15 mouse cellular contexts compared by ENCODE assay signal in the genomic region with DNA sequence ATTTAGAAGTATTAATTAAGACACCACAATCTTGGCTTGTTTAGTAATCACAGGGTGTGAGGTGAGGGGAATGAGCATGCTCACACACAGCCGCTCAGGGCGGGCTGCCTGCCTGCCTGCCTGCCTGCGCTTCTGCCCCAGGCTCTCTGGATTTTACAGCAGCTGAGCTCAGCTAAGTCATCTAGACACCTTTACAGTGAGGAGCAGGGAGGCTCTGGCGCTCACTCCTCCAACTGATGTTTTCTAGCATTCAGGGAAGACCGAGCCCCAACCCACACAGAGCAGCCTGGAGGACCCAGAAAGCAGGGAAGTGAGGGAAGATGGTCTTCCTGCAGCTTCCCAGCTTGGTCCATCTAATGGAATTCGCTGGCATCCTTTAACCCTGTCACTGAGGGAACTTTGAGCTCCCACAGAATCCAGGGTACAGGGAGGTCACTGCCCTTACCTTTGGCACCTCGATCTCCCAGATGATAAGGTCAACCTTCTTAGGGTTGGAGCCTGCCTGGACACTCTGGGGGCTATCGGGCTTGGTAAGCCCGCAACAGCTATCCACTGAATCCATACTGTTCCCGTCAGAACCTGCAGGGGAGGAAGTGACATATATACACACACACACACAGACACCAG. TPM values are rescaled to one million over a fixed set of nuclear protein-coding genes. Genes with fewer than 3 reads are reported as not detected.
A peak's percentile ranks its signal among the peaks of the same experiment; 100 is the strongest.
DNase-seq lines count a peak whose midpoint lies in the region; ATAC-seq and TF ChIP-seq lines count a peak whose summit lies in the region.
"Had no signal": no experiment of that assay in that cellular context is flagged by ENCODE, and none has a peak within 500 bp of the region (broad histone marks: within the 10 kb centered on the region; RNA-seq: fewer than 3 reads in every experiment).

No protein-coding gene starts in this region.

- peaks cover 67% of the 10 kb centered on the region for H3K36me3 ChIP-seq in heart, postnatal 0 days (replicated peaks; ENCODE audit: control insufficient read depth, insufficient read depth, low read length)
- H3K36me3 ChIP-seq in limb, embryonic 15.5 days: peaks cover 48% of the 10 kb centered on the region

- no peak for TF ChIP-seq CTCF in gastrocnemius, adult 2 months (IDR thresholded peaks at IDR 0.05)
- no peak for TF ChIP-seq CTCF in heart, postnatal 0 days (IDR thresholded peaks at IDR 0.05; ENCODE audit: low read depth)

- H3K27ac ChIP-seq in gastrocnemius, adult 2 months: peak overlapping the region; percentile 85
- H3K27ac ChIP-seq in heart, postnatal 0 days (ENCODE audit: low read depth): peak overlapping the region; percentile 91
- 0 out of 2 replicates have a peak overlapping the region, but pooled peaks have one; percentile 30 for H3K27ac ChIP-seq in limb, embryonic 15.5 days
- H3K27ac ChIP-seq: limb, embryonic 13.5 days; lung, embryonic 15.5 days had no signal

- H3K4me3 ChIP-seq in gastrocnemius, adult 2 months: peak overlapping the region; percentile 33
- peak overlapping the region; percentile 13; the same call in 1 of the 2 replicates for H3K4me3 ChIP-seq in heart, postnatal 0 days (ENCODE audit: low read depth, low read length)
- no peak overlapping the region for H3K4me3 ChIP-seq in limb, embryonic 15.5 days
- H3K4me3 ChIP-seq: limb, embryonic 13.5 days; lung, embryonic 15.5 days had no signal

- TF ChIP-seq EP300 in heart, postnatal 0 days (IDR thresholded peaks at IDR 0.05; ENCODE audit: low read depth): no peak

- peaks cover 15% of the 10 kb centered on the region for H3K4me1 ChIP-seq in heart, postnatal 0 days (ENCODE audit: control insufficient read depth, insufficient read depth)
- H3K4me1 ChIP-seq in limb, embryonic 15.5 days: peaks cover 16% of the 10 kb centered on the region

- 0 out of 2 replicates have a peak overlapping the region, but pooled peaks have one; percentile 8 for H3K9ac ChIP-seq in heart, postnatal 0 days (replicated peaks; ENCODE audit: low read depth, low read length)
- H3K9ac ChIP-seq in limb, embryonic 15.5 days: no peak overlapping the region
- H3K9ac ChIP-seq: limb, embryonic 13.5 days; lung, embryonic 15.5 days had no signal

- H3K4me2 ChIP-seq in heart, postnatal 0 days (ENCODE audit: low read depth, low read length): peak overlapping the region; percentile 53
- no peak overlapping the region for H3K4me2 ChIP-seq in limb, embryonic 15.5 days
- H3K4me2 ChIP-seq: lung, embryonic 15.5 days had no signal

- H3K9me3 ChIP-seq in heart, postnatal 0 days (replicated peaks; ENCODE audit: control insufficient read depth, low read length): no peaks in the 10 kb centered on the region
- H3K9me3 ChIP-seq in limb, embryonic 15.5 days: no peaks in the 10 kb centered on the region
- H3K9me3 ChIP-seq: limb, embryonic 13.5 days; lung, embryonic 15.5 days had no signal

- intact Hi-C loops in gastrocnemius, adult 2 months (cut with DNase I): no loop called here
- intact Hi-C loops in heart, postnatal 14 days (cut with DNase I): no loop called here
- intact Hi-C loops in left cerebral cortex, postnatal 14 days (cut with DNase I): no loop called here
- intact Hi-C loops in left cerebral cortex, postnatal 36 days (cut with DNase I): no loop called here

- DNase-seq in gastrocnemius, adult 2 months: no peak
- no peak for DNase-seq in gastrocnemius, postnatal 10 days
- DNase-seq in heart, postnatal 0 days (ENCODE audit: low spot score): no peak
- no peak for DNase-seq in heart, postnatal 14 days
- peak; percentile 31 to 41 for DNase-seq in left cerebral cortex, postnatal 14 days (ENCODE audit: low spot score in 2 of 2)
- DNase-seq in left cerebral cortex, postnatal 36 days (ENCODE audit: low spot score in 2 of 2): no peak
- DNase-seq: B cell, adult 2 months; cerebellum, postnatal 10 days; embryo, embryonic 11 days; midbrain, embryonic 14.5 days; thymus, postnatal 4 days had no signal

- peak; percentile 5; the same call in 1 of the 2 replicates for ATAC-seq in heart, postnatal 0 days (ENCODE audit: insufficient read depth, low read depth)
- no peak for ATAC-seq in limb, embryonic 15.5 days (ENCODE audit: insufficient number of reproducible peaks, low FRiP score, low TSS enrichment, low read depth)
- ATAC-seq: Patski had no signal

- 42% methylated on average over 10 of the region's 10 CpGs for WGBS in heart, postnatal 0 days
- WGBS in limb, embryonic 15.5 days: 57% methylated on average over 10 of the region's 10 CpGs

- no peaks in the 10 kb centered on the region for H3K27me3 ChIP-seq in heart, postnatal 0 days (ENCODE audit: control insufficient read depth, insufficient read depth, low read length)
- no peaks in the 10 kb centered on the region for H3K27me3 ChIP-seq in limb, embryonic 15.5 days
- H3K27me3 ChIP-seq: limb, embryonic 13.5 days; lung, embryonic 15.5 days; Patski had no signal

RNA-seq across cellular contexts. Expression of gene Akap1, which starts 23.5 kb away (rescaled TPM):
- 10 to 100 TPM; 62.5 to 93.2 TPM for total RNA-seq in gastrocnemius, adult 2 months (2021)
- 10 to 100 TPM; 66.9 to 77.5 TPM for total RNA-seq in gastrocnemius, postnatal 10 days (2021)
- total RNA-seq in heart, postnatal 0 days (2014; rRNA removed; ENCODE audit: low replicate concordance): 125 and 144 TPM in 2 replicates
- polyA plus RNA-seq in heart, postnatal 0 days (2015; fragmentation: Nextera tagmentation; extraction: Ambion mirVana): 51.4 and 54.0 TPM in 2 replicates
- total RNA-seq in heart, postnatal 14 days (2021): 100 to 1,000 TPM; 114 TPM
- total RNA-seq in left cerebral cortex, postnatal 14 days (2021): 10 to 100 TPM; 38.4 to 40.3 TPM
- total RNA-seq in left cerebral cortex, postnatal 36 days (2021): 10 to 100 TPM; 41.6 to 43.1 TPM
- polyA plus RNA-seq in limb, embryonic 15.5 days (2015; fragmentation: Nextera tagmentation; extraction: Ambion mirVana): 17.9 and 24.4 TPM in 2 replicates

Comparison
In these comparisons a context has a peak if more than half of its experiments do, and no peak if none do; other contexts are left out.
1. DNase-seq: peak in left cerebral cortex, postnatal 14 days (2 of 2); none in gastrocnemius, adult 2 months (single experiment), gastrocnemius, postnatal 10 days (single experiment), heart, postnatal 0 days (single experiment), heart, postnatal 14 days (0 of 2) and left cerebral cortex, postnatal 36 days (0 of 2).
2. H3K27ac ChIP-seq: peak in every context shown above with its lines; median percentile 91 in heart, postnatal 0 days; 85 in gastrocnemius, adult 2 months; 30 in limb, embryonic 15.5 days.